Mouse (Mus musculus) forebrain, embryonic 10.5 days (tissue): ENCODE data around the gene Stbd1. TPM values are rescaled to one million over a fixed set of nuclear protein-coding genes. Genes with fewer than 3 reads are reported as not detected.

Experiments used
- DNase-seq: peaks from one replicate; pipeline ENCODE4 v3.0.0-alpha.2; 2017; ENCODE audit warnings: low spot score; ENCODE audit errors: extremely low spot score
- H3K27ac ChIP-seq: fragments of 300-500 bp; sonication (generic); 2 replicates; pipeline ENCODE4 v1.5.1; 2016; ENCODE audit warnings: mild to moderate bottlenecking
- H3K27me3 ChIP-seq: fragments of 300-500 bp; sonication (generic); 2 replicates; pipeline ENCODE4 v1.6.1; 2016; ENCODE audit warnings: mild to moderate bottlenecking; ENCODE audit not compliant: poor library complexity, severe bottlenecking
- H3K36me3 ChIP-seq: fragments of 300-500 bp; sonication (generic); replicated peaks from 2 replicates; pipeline ENCODE4 v1.6.1; 2016; ENCODE audit warnings: mild to moderate bottlenecking, moderate library complexity
- H3K4me1 ChIP-seq: fragments of 300-500 bp; sonication (generic); 2 replicates; pipeline ENCODE4 v1.6.1; 2016
- H3K4me3 ChIP-seq: fragments of 300-500 bp; sonication (generic); 2 replicates; pipeline ENCODE4 v1.5.1; 2016; ENCODE audit warnings: mild to moderate bottlenecking, moderate library complexity
- H3K9me3 ChIP-seq: fragments of 300-500 bp; sonication (generic); 2 replicates; pipeline ENCODE4 v1.6.1; 2016; ENCODE audit warnings: mild to moderate bottlenecking, moderate library complexity
- WGBS: fragments of 180-500 bp; shearing (Covaris S2); methylation state at CpG from one replicate; pipeline ENCODE4 v1.1.7; 2016; 5-methylcytosine and 5-hydroxymethylcytosine counted together
- polyA plus RNA-seq: library from polyadenylated mRNA; unstranded; fragments of >200 nt; fragmentation: Nextera tagmentation; extraction: Ambion mirVana; gene quantifications from 2 replicates; pipeline ENCODE4 v1.2.1, GENCODE M21; 2016

Stbd1 gene
- polyA plus RNA-seq, 1 experiment from 2014 or later: 7.0 TPM

GRCm38 (mm10) chr5:92599030-92599429, 3.8 kb upstream of the Stbd1 start:
- Histone ChIP-seq H3K4me1 (peaks cover 17% of the 10 kb centered on the region), H3K9me3 (no peaks in the 10 kb centered on the region), H3K4me3 (no peak overlapping the region), H3K27me3 (peaks cover 24% of the 10 kb centered on the region), H3K27ac (no peak overlapping the region), H3K36me3 (no peaks in the 10 kb centered on the region)
- DNase-seq: no peak
- 86% methylated on average over 10 of the region's 10 CpGs for WGBS

- DNase-seq: no peak
- WGBS: 87% methylated on average over 10 of the region's 10 CpGs
These were observed 1.8 kb downstream of the Stbd1 start for GRCm38 (mm10) chr5:92604452-92605247.

DNA sequence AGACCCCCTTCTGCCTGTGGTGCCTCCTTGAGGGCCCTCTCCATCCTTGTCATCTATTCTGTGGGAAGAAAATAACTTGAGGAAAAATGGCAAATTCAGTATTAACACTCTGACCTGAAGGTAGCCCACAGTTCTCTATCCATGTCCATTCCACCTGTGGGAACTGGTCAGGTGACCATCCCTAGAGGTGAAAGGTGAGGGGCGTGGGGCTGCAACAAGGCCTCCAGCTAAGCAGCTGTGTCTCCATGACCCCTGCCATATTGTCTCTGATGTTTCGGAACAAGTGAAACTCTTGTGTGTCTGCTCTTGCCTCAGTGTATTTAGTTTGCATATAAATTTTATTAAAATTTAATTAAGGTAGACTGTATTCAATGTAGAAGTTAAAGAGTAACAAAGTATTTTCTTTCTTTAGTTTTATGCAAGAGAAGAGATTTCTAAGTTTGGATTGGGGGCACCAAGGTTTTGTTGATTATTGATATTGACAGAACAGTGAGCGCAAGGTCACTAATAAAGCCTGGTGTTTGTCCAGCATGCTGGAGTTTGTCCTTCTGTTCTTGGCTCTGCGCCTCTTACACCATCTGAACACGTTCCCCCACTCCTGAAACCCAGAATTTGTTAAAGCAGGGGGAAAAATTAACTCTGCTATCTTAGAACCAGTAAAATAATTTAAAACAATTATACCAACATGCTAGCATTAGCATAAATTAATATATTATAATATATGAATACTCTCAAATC, 4.8 kb downstream of the Stbd1 start:
- H3K27me3 ChIP-seq: peaks cover 23% of the 10 kb centered on the region
- H3K4me3 ChIP-seq: no peak overlapping the region
- 92% methylated on average over 5 of the region's 5 CpGs for WGBS
- H3K9me3 ChIP-seq: no peaks in the 10 kb centered on the region
- no peak for DNase-seq
- no peaks in the 10 kb centered on the region for H3K36me3 ChIP-seq
- no peak overlapping the region for H3K27ac ChIP-seq
- peaks cover 11% of the 10 kb centered on the region for H3K4me1 ChIP-seq

More at GRCm38 (mm10) chr5:92604452-92605247, 1.8 kb downstream of the Stbd1 start:
- H3K4me3 ChIP-seq: no peak overlapping the region
- H3K9me3 ChIP-seq: no peaks in the 10 kb centered on the region
- peaks cover 38% of the 10 kb centered on the region for H3K27me3 ChIP-seq
- no peak overlapping the region for H3K27ac ChIP-seq
- no peaks in the 10 kb centered on the region for H3K36me3 ChIP-seq
- peaks cover 17% of the 10 kb centered on the region for H3K4me1 ChIP-seq

GRCm38 (mm10) chr5:92612756-92613155, 9.9 kb downstream of the Stbd1 start:
- WGBS: 92% methylated on average over 4 of the region's 4 CpGs
- Histone ChIP-seq H3K4me3 (no peak overlapping the region), H3K27me3 (no peaks in the 10 kb centered on the region), H3K4me1 (no peaks in the 10 kb centered on the region), H3K9me3 (no peaks in the 10 kb centered on the region), H3K27ac (no peak overlapping the region), H3K36me3 (no peaks in the 10 kb centered on the region)
- DNase-seq: no peak

DNA sequence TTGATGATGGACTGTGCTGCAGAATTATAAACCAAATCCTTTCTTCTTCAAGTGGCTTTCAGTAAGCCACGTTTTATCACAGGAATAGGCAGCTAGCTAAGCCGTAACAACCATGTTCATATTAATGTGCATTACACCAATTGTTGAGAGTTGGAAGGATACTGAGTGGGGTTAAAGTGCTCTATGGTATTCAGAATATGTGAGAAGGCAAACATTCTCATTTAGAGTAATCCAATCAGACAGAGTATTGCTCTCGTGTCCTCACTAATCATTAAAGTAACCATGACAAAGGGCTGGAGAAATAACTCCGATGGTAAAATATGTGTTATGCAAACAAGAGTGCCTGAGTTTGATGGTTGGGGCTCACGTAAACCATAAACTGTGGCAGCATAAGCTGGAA, 19.0 kb downstream of the Stbd1 start:
- no peaks in the 10 kb centered on the region for H3K36me3 ChIP-seq
- no peaks in the 10 kb centered on the region for H3K4me1 ChIP-seq
- H3K27me3 ChIP-seq: no peaks in the 10 kb centered on the region
- WGBS: 91% methylated on average over 5 of the region's 5 CpGs
- H3K27ac ChIP-seq: no peak overlapping the region
- no peak for DNase-seq
- H3K9me3 ChIP-seq: peaks cover 4% of the 10 kb centered on the region; the same call in 1 of the 2 replicates
- H3K4me3 ChIP-seq: no peak overlapping the region

DNA sequence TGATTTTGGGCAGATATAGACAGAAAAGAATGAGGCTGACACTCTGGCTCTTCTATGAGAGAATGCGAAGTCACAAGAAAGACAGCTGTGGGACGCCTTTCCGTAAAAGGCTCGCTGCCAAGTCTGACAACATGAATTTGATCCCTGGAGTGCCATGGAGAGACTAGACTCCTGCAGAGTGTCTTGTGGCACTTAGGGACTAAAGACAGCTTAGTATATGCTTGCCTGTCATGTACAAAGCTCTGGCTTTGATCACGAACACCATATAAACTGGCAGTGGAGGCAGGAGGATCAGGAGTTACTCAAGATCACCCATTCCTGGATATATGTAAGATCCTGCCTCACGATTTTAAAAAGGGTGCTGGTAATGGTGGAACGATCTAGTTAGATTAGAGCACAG, 25.1 kb downstream of the Stbd1 start:
- no peak for DNase-seq
- no peaks in the 10 kb centered on the region for H3K36me3 ChIP-seq
- WGBS: 90% methylated on average over 7 of the region's 7 CpGs
- no peaks in the 10 kb centered on the region for H3K27me3 ChIP-seq
- peaks cover 4% of the 10 kb centered on the region; the same call in 1 of the 2 replicates for H3K9me3 ChIP-seq
- no peaks in the 10 kb centered on the region for H3K4me1 ChIP-seq
- no peak overlapping the region for H3K27ac ChIP-seq
- no peak overlapping the region for H3K4me3 ChIP-seq

DNA sequence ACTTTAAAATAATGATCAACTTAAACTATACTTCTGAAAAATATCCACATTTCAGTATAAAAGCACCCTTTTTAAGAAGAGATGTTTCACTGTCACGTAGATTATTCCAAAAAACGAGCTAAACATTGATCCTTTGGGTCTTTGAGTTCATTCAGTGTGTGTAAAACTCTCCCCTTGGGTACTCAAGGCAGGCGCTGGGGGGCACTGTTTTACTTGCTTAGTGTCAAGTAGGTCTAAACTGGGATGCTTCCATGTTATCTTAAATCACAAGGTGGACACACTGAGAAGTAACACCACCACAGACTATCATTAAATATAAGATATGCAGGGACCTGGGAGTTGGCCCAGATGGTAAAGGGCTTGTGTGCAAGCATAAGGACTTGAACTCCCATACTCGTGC, 30.7 kb downstream of the Stbd1 start:
- Histone ChIP-seq H3K27ac (no peak overlapping the region), H3K36me3 (no peaks in the 10 kb centered on the region), H3K9me3 (no peaks in the 10 kb centered on the region), H3K4me1 (no peaks in the 10 kb centered on the region), H3K4me3 (no peak overlapping the region), H3K27me3 (no peaks in the 10 kb centered on the region)
- DNase-seq: no peak
- 62% methylated on average over 4 of the region's 4 CpGs for WGBS

DNA sequence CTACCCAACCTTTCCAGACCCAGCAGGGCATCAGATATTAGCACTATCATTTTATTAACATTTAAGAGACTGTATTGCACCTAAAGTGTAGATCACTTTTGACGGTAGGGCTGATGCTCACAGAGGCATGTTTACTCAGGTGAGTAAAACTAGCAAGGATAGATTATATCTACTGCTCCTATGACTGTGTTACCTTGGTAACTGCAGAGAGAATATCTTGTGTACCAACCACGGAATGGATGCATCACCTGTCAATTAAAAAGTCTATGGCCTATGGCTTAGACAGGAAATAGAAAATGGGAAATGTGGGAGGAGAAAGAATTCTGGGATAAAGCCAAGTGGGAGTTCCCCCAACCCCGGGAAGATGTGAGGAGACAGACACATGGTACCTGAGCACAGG, 32.1 kb downstream of the Stbd1 start:
- Histone ChIP-seq H3K4me3 (no peak overlapping the region), H3K9me3 (no peaks in the 10 kb centered on the region), H3K4me1 (no peaks in the 10 kb centered on the region), H3K27me3 (no peaks in the 10 kb centered on the region), H3K27ac (no peak overlapping the region), H3K36me3 (no peaks in the 10 kb centered on the region)
- 78% methylated on average over 3 of the region's 3 CpGs for WGBS
- DNase-seq: no peak

DNA sequence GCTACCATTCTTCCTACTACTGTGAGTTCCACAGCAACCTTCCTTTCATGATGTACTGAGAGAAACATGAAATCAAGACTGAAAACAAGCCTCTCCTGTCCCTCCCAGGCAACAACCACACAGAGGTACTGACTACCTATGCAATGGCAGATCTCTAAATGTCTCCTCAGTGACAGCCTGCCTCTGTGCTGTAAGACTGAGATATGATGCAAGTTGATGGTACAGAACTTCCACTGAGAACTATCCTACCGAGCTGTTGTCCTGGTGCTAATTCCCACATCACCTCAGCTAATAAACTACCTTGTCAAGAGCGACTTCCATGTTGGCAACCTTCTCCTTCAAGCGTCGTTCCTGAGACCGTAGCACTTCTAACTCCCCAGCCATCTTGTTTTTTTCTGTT, 33.0 kb downstream of the Stbd1 start:
- H3K27me3 ChIP-seq: no peaks in the 10 kb centered on the region
- DNase-seq: no peak
- H3K4me1 ChIP-seq: no peaks in the 10 kb centered on the region
- no peak overlapping the region for H3K4me3 ChIP-seq
- no peaks in the 10 kb centered on the region for H3K36me3 ChIP-seq
- 93% methylated on average over 5 of the region's 5 CpGs for WGBS
- H3K9me3 ChIP-seq: no peaks in the 10 kb centered on the region
- no peak overlapping the region for H3K27ac ChIP-seq

DNA sequence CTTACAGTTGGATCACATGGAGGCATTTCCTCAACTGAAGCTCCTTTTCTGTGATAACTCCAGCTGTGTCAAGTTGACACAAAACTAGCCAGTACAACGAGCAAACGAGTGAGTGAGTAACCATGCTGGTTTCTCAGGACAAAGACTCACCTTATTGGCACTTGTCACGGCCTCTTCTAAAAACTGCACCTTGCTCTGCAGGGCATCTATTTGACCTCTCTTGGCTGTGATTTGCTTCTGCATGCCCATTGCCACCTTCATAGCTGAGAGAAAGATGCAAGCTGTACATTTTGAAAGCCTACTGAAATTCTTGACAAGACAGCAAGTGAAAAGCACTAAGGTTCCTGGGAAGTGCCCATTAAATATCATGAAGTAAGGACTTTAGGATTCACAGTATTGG, 38.0 kb downstream of the Stbd1 start:
- Histone ChIP-seq H3K4me3 (no peak overlapping the region), H3K27me3 (no peaks in the 10 kb centered on the region), H3K9me3 (no peaks in the 10 kb centered on the region), H3K27ac (no peak overlapping the region), H3K4me1 (no peaks in the 10 kb centered on the region), H3K36me3 (no peaks in the 10 kb centered on the region)
- WGBS: 85% methylated on average over 3 of the region's 3 CpGs
- no peak for DNase-seq

Other genes starting within 250 kb of the Stbd1 start
- gene Nup54, start 167.8 kb upstream of the Stbd1 start, polyA plus RNA-seq: 75.1 and 75.8 TPM in 2 replicates
- gene Scarb2, start 96.2 kb upstream of the Stbd1 start, polyA plus RNA-seq: 7.8 and 9.7 TPM in 2 replicates
- not detected in 2 replicates for gene Fam47e, start 48.0 kb upstream of the Stbd1 start, polyA plus RNA-seq
- gene Ccdc158, start 72.2 kb downstream of the Stbd1 start, polyA plus RNA-seq: 0.86 and 1.4 TPM in 2 replicates
- gene Shroom3, start 80.4 kb downstream of the Stbd1 start, polyA plus RNA-seq: 8.1 and 9.1 TPM in 2 replicates